Mouse (Mus musculus): Measurements from ENCODE around the gene Gatad2a.

DNA sequence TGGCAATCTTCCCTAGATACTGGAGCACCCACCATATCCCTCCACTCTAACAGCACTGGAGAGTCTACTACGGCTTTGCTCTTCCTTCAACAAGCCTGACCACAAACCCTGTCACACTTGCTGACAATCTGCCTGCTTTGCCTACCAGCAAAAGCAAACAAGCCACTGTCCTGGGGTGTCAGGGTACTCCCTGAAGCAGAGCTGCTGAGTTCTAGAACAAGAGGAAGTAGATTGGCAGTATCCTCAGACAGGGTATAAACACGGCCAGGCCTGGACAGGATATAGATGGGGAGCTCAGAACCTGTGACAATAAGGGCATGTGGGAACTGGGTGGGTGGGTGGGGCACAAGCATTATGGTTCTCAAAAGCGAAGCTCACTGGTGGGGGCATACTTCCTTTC, 58.7 kb downstream of the Gatad2a start:
- TF ChIP-seq CTCF (IDR thresholded peaks at IDR 0.05; ENCODE audit: extremely low read depth, insufficient read depth, low read length) (no peak), POLR2A (IDR thresholded peaks at IDR 0.05; ENCODE audit: extremely low read depth, insufficient read depth, low read length) (no peak)

Data from cortical plate, adult 2 months (tissue).